Comparison of ENCODE assay signal across 8 mouse cellular contexts in the genomic region with DNA sequence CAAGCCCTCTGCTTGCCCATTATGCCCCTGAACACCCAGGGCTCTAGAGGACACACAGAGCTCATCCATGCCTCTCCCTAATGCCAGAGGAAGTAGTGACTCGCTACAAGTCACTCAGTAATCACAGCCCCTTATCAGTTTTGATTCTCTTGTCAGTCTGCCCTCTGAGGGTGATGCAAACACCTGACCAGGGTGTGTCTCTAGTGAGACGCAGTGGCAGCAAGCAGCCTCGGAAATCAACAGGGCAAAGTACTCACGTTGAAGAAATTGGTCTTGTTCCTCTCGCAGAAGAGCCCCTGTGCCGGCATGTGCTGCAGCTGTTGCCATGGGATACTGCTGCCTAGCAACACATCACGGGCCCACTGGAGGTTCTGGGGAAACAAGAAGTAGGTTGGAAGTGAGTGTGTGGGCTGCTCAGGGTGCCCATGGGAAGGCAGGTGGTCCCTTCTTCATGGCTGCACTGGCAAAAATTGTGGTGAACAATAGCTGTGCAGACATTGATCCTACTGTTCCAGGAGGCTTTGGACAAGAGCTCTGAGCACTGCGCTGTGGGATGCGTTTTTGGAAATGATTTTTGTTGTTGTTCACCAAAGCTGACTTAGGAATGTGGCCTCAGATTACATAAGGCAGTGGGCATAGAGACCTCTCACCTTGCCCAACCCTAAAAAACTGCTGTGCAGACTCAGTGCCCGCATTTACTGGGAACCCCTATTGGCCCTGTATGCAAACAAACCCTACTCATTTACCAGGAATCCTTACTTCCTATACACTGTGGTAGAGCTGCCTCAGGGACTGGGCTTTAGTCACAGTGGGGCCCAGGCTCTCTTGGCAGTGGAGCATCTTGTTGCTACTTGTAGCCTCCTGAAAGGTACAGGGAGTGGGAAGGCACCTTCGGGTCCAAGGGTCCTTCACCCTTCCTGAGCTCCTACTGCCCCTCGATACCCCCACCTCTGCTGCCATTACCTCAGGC. TPM values are rescaled to one million over a fixed set of nuclear protein-coding genes. Genes with fewer than 3 reads are reported as not detected.
A peak's percentile ranks its signal among the peaks of the same experiment; 100 is the strongest.
DNase-seq lines count a peak whose midpoint lies in the region; ATAC-seq and TF ChIP-seq lines count a peak whose summit lies in the region.

No protein-coding gene starts in this region.

- TF ChIP-seq CTCF in left cerebral cortex, adult 2 months (IDR thresholded peaks at IDR 0.05) = no peak

- H3K4me2 ChIP-seq in neural tube, embryonic 13.5 days = no peak overlapping the region
- H3K4me2 ChIP-seq in kidney, embryonic 16.5 days (replicated peaks; ENCODE audit: low read depth, low read length) = no peak overlapping the region

- DNase-seq in cerebellum, postnatal 4 days (ENCODE audit: low spot score in 2 of 2) = peak; percentile 61 to 64
- no peak for DNase-seq in cerebellum, postnatal 36 days
- peak; percentile 80 to 88 for DNase-seq in frontal cortex, postnatal 36 days (ENCODE audit: low spot score in 2 of 2)
- DNase-seq in left cerebral cortex, adult 2 months (ENCODE audit: extremely low spot score in 1 of 2, low spot score in 2 of 2) = peak; percentile 83 to 85
- DNase-seq in c-Kit-positive CD71-positive TER-119-positive erythroid progenitor cells, embryonic 14.5 days (ENCODE audit: low spot score) = no peak

- intact Hi-C loops in left cerebral cortex, adult 2 months (cut with DNase I) = loop anchor here (2.0 kb wide), 1 partner anchor 16 kb away; no protein-coding TSS in a partner anchor

- H3K36me3 ChIP-seq in neural tube, embryonic 13.5 days = peaks cover 60% of the 10 kb centered on the region
- H3K36me3 ChIP-seq in kidney, embryonic 16.5 days (ENCODE audit: insufficient read depth, low read length) = peaks cover 29% of the 10 kb centered on the region

- H3K9ac ChIP-seq in neural tube, embryonic 13.5 days = 0 out of 2 replicates have a peak overlapping the region, but pooled peaks have one; percentile 26
- H3K9ac ChIP-seq in kidney, embryonic 16.5 days (replicated peaks; ENCODE audit: low read length) = no peak overlapping the region

- peaks cover 20% of the 10 kb centered on the region for H3K4me1 ChIP-seq in neural tube, embryonic 13.5 days (replicated peaks)
- H3K4me1 ChIP-seq in kidney, embryonic 16.5 days (ENCODE audit: insufficient read depth, low read length) = no peaks in the 10 kb centered on the region

- no peaks in the 10 kb centered on the region for H3K27me3 ChIP-seq in neural tube, embryonic 13.5 days
- no peaks in the 10 kb centered on the region for H3K27me3 ChIP-seq in kidney, embryonic 16.5 days (ENCODE audit: insufficient read depth, low read length)

- no peak overlapping the region for H3K4me3 ChIP-seq in left cerebral cortex, adult 2 months
- no peak overlapping the region for H3K4me3 ChIP-seq in neural tube, embryonic 13.5 days
- H3K4me3 ChIP-seq in kidney, embryonic 16.5 days (ENCODE audit: low read length) = no peak overlapping the region

- no peaks in the 10 kb centered on the region for H3K9me3 ChIP-seq in neural tube, embryonic 13.5 days
- H3K9me3 ChIP-seq in kidney, embryonic 16.5 days (ENCODE audit: low read length) = no peaks in the 10 kb centered on the region

- H3K27ac ChIP-seq in left cerebral cortex, adult 2 months = peak overlapping the region; percentile 85
- peak overlapping the region; percentile 69 for H3K27ac ChIP-seq in neural tube, embryonic 13.5 days (replicated peaks)
- H3K27ac ChIP-seq in kidney, embryonic 16.5 days (ENCODE audit: low read length) = no peak overlapping the region

- WGBS in neural tube, embryonic 13.5 days = 47% methylated on average over 12 of the region's 12 CpGs
- 68% methylated on average over 12 of the region's 12 CpGs for WGBS in kidney, embryonic 16.5 days

- peak; percentile 94 for ATAC-seq in neural tube, embryonic 13.5 days (ENCODE audit: low read depth)
- no peak for ATAC-seq in erythroblast, adult 5-6 weeks (replicated peaks; ENCODE audit: low FRiP score, poor library complexity, severe bottlenecking)
- ATAC-seq in kidney, embryonic 16.5 days (ENCODE audit: low FRiP score, low TSS enrichment) = no peak

RNA-seq across cellular contexts. Expression of a gene that starts 40.5 kb away (rescaled TPM):
- total RNA-seq in left cerebral cortex, adult 2 months (2021) = 1 to 10 TPM; 8.4 to 8.9 TPM
- polyA plus RNA-seq in neural tube, embryonic 13.5 days (2015; fragmentation: Nextera tagmentation; extraction: Ambion mirVana) = 7.1 TPM in 2 replicates
- total RNA-seq in erythroblast, adult 5-6 weeks (2015; ENCODE audit: low replicate concordance) = 1.7 and 5.2 TPM in 2 replicates
- 3.8 and 4.0 TPM in 2 replicates for total RNA-seq in erythroblast, adult 5-6 weeks (2017; ENCODE audit: low replicate concordance)
- 32.4 and 34.2 TPM in 2 replicates for polyA plus RNA-seq in kidney, embryonic 16.5 days (2015; fragmentation: Nextera tagmentation; extraction: Ambion mirVana)

Comparison
In these comparisons a context has a peak if more than half of its experiments do, and no peak if none do; other contexts are left out.
1. DNase-seq: peak in cerebellum, postnatal 4 days (2 of 2), frontal cortex, postnatal 36 days (2 of 2) and left cerebral cortex, adult 2 months (2 of 2); none in cerebellum, postnatal 36 days (0 of 2) and c-Kit-positive CD71-positive TER-119-positive erythroid progenitor cells, embryonic 14.5 days (single experiment).